Mouse (Mus musculus) G1E (cell line): ENCODE measurements around the gene Cxcl17.

ENCODE experiments used
- CTCF ChIP-seq: IDR thresholded peaks from 2 replicates; pipeline ENCODE4 v1.5.1; 2012; ENCODE audit warnings: low read depth, low read length, inconsistent platforms, mixed read lengths
- GATA2 ChIP-seq: IDR thresholded peaks from 2 replicates; pipeline ENCODE4 v1.6.1; 2012; ENCODE audit warnings: low read depth, low read length, inconsistent platforms, borderline replicate concordance
- POLR2AphosphoS5 ChIP-seq: IDR thresholded peaks from 2 replicates; pipeline ENCODE4 v1.6.1; 2012; ENCODE audit warnings: low read depth, low read length, inconsistent platforms; ENCODE audit not compliant: insufficient replicate concordance

DNA sequence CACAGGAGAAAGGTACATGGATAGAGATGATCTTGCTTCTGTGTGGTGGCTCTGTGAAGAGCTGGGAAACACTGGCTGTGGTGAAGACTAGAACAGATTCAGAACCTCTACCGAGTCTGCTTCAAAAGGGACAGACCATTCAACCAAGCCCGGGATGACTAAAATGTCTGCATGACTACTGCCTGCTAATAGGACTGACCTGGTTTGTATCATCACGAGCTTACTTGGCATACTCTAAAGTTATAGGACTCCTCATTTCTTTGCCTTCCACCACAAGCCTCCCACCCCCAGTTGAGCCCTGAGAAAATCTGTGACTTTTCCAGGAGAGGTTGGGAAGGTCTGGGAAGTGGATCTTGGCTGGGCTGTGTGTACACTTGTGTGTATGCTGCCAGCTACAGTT, 825 bp downstream of the Cxcl17 start:
- TF ChIP-seq CTCF = no peak
- no peak for TF ChIP-seq GATA2
- no peak for TF ChIP-seq POLR2AphosphoS5
